Mouse (Mus musculus) small intestine, adult 2 months (tissue): Measurements from ENCODE around the gene Dapk2. TPM values are rescaled to one million over a fixed set of nuclear protein-coding genes. Genes with fewer than 3 reads are reported as not detected.

Source experiments
- H3K27ac ChIP-seq: fragments of 200-500 bp; 2 replicates; pipeline ENCODE4 v1.5.1; 2012; ENCODE audit warnings: low read depth, low read length, control low read depth, inconsistent platforms; ENCODE audit not compliant: insufficient read depth
- H3K27me3 ChIP-seq: fragments of 200-500 bp; 2 replicates; pipeline ENCODE4 v1.6.1; 2012; ENCODE audit warnings: mild to moderate bottlenecking, moderate library complexity, low read length, inconsistent platforms; ENCODE audit not compliant: control insufficient read depth, insufficient read depth
- H3K36me3 ChIP-seq: fragments of 200-500 bp; 2 replicates; pipeline ENCODE4 v1.6.1; 2012; ENCODE audit warnings: mild to moderate bottlenecking, low read length, control low read depth, inconsistent platforms; ENCODE audit not compliant: control insufficient read depth, insufficient read depth
- H3K4me1 ChIP-seq: fragments of 200-500 bp; 2 replicates; pipeline ENCODE4 v1.6.1; 2012; ENCODE audit warnings: low read length, inconsistent platforms, mixed read lengths; ENCODE audit not compliant: control insufficient read depth, insufficient read depth, insufficient read length
- H3K4me3 ChIP-seq: fragments of 200-500 bp; 2 replicates; pipeline ENCODE4 v1.5.1; 2012; ENCODE audit warnings: low read depth, mild to moderate bottlenecking, control low read depth, inconsistent platforms, low read length, moderate library complexity
- CTCF ChIP-seq: fragments of 200-500 bp; IDR thresholded peaks from 2 replicates; pipeline ENCODE4 v1.5.1; 2012; ENCODE audit warnings: low read depth, mild to moderate bottlenecking, control low read depth, inconsistent platforms, low read length, moderate library complexity, mixed read lengths; ENCODE audit not compliant: insufficient replicate concordance, insufficient read length; ENCODE audit errors: extremely low read depth
- POLR2A ChIP-seq: fragments of 200-500 bp; IDR thresholded peaks from 2 replicates; pipeline ENCODE4 v1.6.1; 2012; ENCODE audit warnings: low read depth, mild to moderate bottlenecking, control low read depth, inconsistent platforms, low read length, moderate library complexity
- WGBS: fragments of 180-500 bp; shearing (Covaris S2); methylation state at CpG from one replicate; pipeline ENCODE4 v1.1.7; 2018; 5-methylcytosine and 5-hydroxymethylcytosine counted together
- polyA plus RNA-seq: library from polyadenylated mRNA; depleted of rRNA; stranded (reverse); fragments of >200 nt; gene quantifications from 2 replicates; pipeline ENCODE4 v1.2.3, GENCODE M21; 2012

Gene Dapk2
- polyA plus RNA-seq, 1 experiment = 8.2 TPM

DNA sequence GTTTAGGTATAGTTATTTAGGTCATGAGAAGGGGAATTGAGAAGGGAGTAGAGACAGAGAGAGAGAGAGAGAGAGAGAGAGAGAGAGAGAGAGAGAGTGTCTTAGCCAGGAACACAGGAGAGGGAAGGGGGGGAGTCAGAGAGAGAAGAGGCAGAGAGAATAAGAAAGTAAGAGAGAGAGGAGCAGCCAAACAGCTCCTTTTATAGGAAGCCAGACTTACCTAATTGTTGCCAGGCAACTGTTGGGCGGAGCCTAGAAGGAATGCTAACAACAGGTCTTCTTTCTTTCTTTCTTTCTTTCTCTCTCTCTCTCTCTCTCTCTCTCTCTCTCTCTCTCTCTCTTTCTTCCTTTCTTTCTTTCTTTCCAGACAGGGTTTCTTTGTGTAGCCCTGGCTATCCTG is 136.2 kb downstream of the Dapk2 start:
- 94% methylated on average over 1 of the region's 1 CpGs for WGBS
- no peaks in the 10 kb centered on the region for H3K4me1 ChIP-seq
- no peak overlapping the region for H3K27ac ChIP-seq
- TF ChIP-seq CTCF (no peak), POLR2A (no peak)
- H3K4me3 ChIP-seq = no peak overlapping the region
- H3K27me3 ChIP-seq = no peaks in the 10 kb centered on the region
- no peaks in the 10 kb centered on the region for H3K36me3 ChIP-seq

- no peaks in the 10 kb centered on the region for H3K4me1 ChIP-seq
- no peak overlapping the region for H3K4me3 ChIP-seq
- TF ChIP-seq CTCF (no peak), POLR2A (no peak)
- H3K27me3 ChIP-seq = no peaks in the 10 kb centered on the region
- 20% methylated on average over 3 of the region's 3 CpGs for WGBS
- H3K27ac ChIP-seq = no peak overlapping the region
- no peaks in the 10 kb centered on the region for H3K36me3 ChIP-seq
Observed at GRCm38 (mm10) chr9:66294980-66295410, 137.0 kb downstream of the Dapk2 start.

DNA sequence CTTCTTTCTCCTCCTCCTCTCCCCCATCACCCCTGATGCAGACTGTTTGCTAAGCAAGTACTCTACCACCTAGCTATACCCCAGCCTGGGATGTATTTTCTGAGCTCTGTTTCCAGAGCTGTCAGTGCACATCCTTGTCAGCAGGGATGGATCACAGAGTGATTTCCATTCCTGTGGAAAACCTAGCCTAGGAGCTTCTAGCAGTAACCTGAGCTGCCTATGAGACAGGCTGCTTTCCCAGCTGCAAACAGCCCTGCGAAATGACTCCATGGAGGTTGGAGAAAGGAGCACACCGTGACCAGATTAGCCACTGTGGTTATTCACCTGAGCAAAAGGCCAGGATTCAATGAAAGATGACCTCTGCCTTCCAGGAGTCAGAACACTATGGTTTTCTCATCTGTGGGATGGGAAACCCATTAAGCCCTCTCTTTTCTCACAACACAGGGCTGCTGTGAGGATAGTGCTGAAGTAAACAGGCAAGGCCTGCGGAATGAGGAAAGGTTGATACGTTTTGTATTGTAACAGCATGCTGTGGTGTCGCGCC is 137.6 kb downstream of the Dapk2 start:
- Histone ChIP-seq H3K27ac (no peak overlapping the region), H3K27me3 (no peaks in the 10 kb centered on the region), H3K36me3 (no peaks in the 10 kb centered on the region), H3K4me1 (peaks cover 2% of the 10 kb centered on the region; the same call in 1 of the 2 replicates), H3K4me3 (no peak overlapping the region)
- WGBS = 83% methylated on average over 6 of the region's 6 CpGs
- TF ChIP-seq CTCF (no peak), POLR2A (no peak)

DNA sequence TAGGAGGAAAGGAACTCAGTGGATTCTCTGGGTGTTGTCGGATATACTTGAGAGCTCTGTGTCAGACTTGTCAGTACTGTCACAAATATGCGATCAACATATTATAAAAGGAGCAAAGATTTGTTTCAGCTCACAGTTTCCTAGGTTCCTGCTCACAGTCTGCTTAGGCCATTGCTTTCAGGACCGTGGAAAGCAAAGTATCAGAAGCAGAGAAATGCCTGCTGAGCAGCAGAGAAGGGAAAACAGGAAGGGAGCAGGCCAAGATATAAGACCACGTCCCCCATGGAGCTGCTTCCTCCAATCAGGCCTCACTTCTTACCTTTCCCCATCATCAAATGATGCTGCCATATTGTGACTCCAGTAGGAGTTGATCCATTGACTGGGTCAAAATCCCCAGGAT is 140.8 kb downstream of the Dapk2 start:
- no peaks in the 10 kb centered on the region for H3K27me3 ChIP-seq
- H3K4me3 ChIP-seq = no peak overlapping the region
- H3K27ac ChIP-seq = no peak overlapping the region
- TF ChIP-seq CTCF = no peak
- no peak for TF ChIP-seq POLR2A
- WGBS = 91% methylated on average over 4 of the region's 4 CpGs
- H3K36me3 ChIP-seq = no peaks in the 10 kb centered on the region
- peaks cover 3% of the 10 kb centered on the region; the same call in 1 of the 2 replicates for H3K4me1 ChIP-seq

GRCm38 (mm10) chr9:66300448-66301027 is 142.5 kb downstream of the Dapk2 start:
- no peak overlapping the region for H3K4me3 ChIP-seq
- peaks cover 4% of the 10 kb centered on the region for H3K4me1 ChIP-seq
- WGBS = 36% methylated on average over 2 of the region's 2 CpGs
- H3K36me3 ChIP-seq = no peaks in the 10 kb centered on the region
- H3K27ac ChIP-seq = peak overlapping the region; percentile 53
- TF ChIP-seq CTCF (no peak), POLR2A (no peak)
- no peaks in the 10 kb centered on the region for H3K27me3 ChIP-seq

- no peak overlapping the region for H3K27ac ChIP-seq
- H3K4me3 ChIP-seq = no peak overlapping the region
- 83% methylated on average over 3 of the region's 3 CpGs for WGBS
- H3K36me3 ChIP-seq = no peaks in the 10 kb centered on the region
- no peaks in the 10 kb centered on the region for H3K27me3 ChIP-seq
- peaks cover 10% of the 10 kb centered on the region for H3K4me1 ChIP-seq
- TF ChIP-seq CTCF (no peak), POLR2A (no peak)
Observed at GRCm38 (mm10) chr9:66304320-66305090, 146.5 kb downstream of the Dapk2 start.
